Mouse (Mus musculus) megakaryocyte-erythroid progenitor cell, adult 5-6 weeks (primary cell): Measurements from ENCODE around the gene L1cam. TPM values are rescaled to one million over a fixed set of nuclear protein-coding genes. Genes with fewer than 3 reads are reported as not detected.

Experiments used
- total RNA-seq, 2 experiments: library from RNA; stranded (forward) in 1 of 2; stranded (reverse) in 1 of 2; fragments of 200-1000, 215-1000 nt in 1 of 2; fragments of >200 nt in 1 of 2; fragmentation: Nextera tagmentation in 1 of 2; gene quantifications; 2 replicates each; pipeline ENCODE4 v1.2.3; 2014 to 2017

The L1cam gene
- total RNA-seq, 2 experiments from 2014 or later = 2.0 TPM; not detected in 1

Other genes starting within 250 kb of the L1cam start
- 2.7 TPM in 1 of 2 replicates, not detected in the other for gene Pnck, start 236.0 kb downstream of the L1cam start, total RNA-seq (2014; fragmentation: Nextera tagmentation)
- not detected in 2 replicates for gene Pnck, start 236.0 kb downstream of the L1cam start, total RNA-seq (2017)
- 2.0 TPM in 1 of 2 replicates, not detected in the other for gene Slc6a8, start 223.0 kb downstream of the L1cam start, total RNA-seq (2014; fragmentation: Nextera tagmentation)
- gene Slc6a8, start 223.0 kb downstream of the L1cam start, total RNA-seq (2017) = 0.34 TPM in 1 of 2 replicates, not detected in the other
- gene Bcap31, start 179.9 kb downstream of the L1cam start, total RNA-seq (2014; fragmentation: Nextera tagmentation) = 117 and 129 TPM in 2 replicates
- gene Bcap31, start 179.9 kb downstream of the L1cam start, total RNA-seq (2017) = 177 and 215 TPM in 2 replicates
- 8.9 and 12.1 TPM in 2 replicates for gene Abcd1, start 179.5 kb downstream of the L1cam start, total RNA-seq (2014; fragmentation: Nextera tagmentation)
- 3.5 and 6.4 TPM in 2 replicates for gene Abcd1, start 179.5 kb downstream of the L1cam start, total RNA-seq (2017)
- not detected in 2 replicates for gene Plxnb3, start 139.0 kb downstream of the L1cam start, total RNA-seq (2014; fragmentation: Nextera tagmentation)
- gene Plxnb3, start 139.0 kb downstream of the L1cam start, total RNA-seq (2017) = 0.19 TPM in 1 of 2 replicates, not detected in the other
- gene Srpk3, start 121.7 kb downstream of the L1cam start, total RNA-seq (2014; fragmentation: Nextera tagmentation) = not detected in 2 replicates
- not detected in 2 replicates for gene Srpk3, start 121.7 kb downstream of the L1cam start, total RNA-seq (2017)
- gene Idh3g, start 109.2 kb downstream of the L1cam start, total RNA-seq (2014; fragmentation: Nextera tagmentation) = 216 and 277 TPM in 2 replicates
- gene Idh3g, start 109.2 kb downstream of the L1cam start, total RNA-seq (2017) = 239 and 271 TPM in 2 replicates
- 246 and 263 TPM in 2 replicates for gene Ssr4, start 109.1 kb downstream of the L1cam start, total RNA-seq (2014; fragmentation: Nextera tagmentation)
- gene Ssr4, start 109.1 kb downstream of the L1cam start, total RNA-seq (2017) = 136 and 138 TPM in 2 replicates
- 0.31 TPM in 1 of 2 replicates, not detected in the other for gene Pdzd4, start 71.1 kb downstream of the L1cam start, total RNA-seq (2014; fragmentation: Nextera tagmentation)
- 0.30 TPM in 1 of 2 replicates, not detected in the other for gene Pdzd4, start 71.1 kb downstream of the L1cam start, total RNA-seq (2017)
- not detected in 2 replicates for gene Avpr2, start 4.0 kb downstream of the L1cam start, total RNA-seq (2014; fragmentation: Nextera tagmentation)
- not detected in 2 replicates for gene Avpr2, start 4.0 kb downstream of the L1cam start, total RNA-seq (2017)
- gene Arhgap4, start 25.8 kb upstream of the L1cam start, total RNA-seq (2014; fragmentation: Nextera tagmentation) = 27.6 and 32.5 TPM in 2 replicates
- 13.7 and 20.1 TPM in 2 replicates for gene Arhgap4, start 25.8 kb upstream of the L1cam start, total RNA-seq (2017)
- gene Naa10, start 25.8 kb upstream of the L1cam start, total RNA-seq (2014; fragmentation: Nextera tagmentation) = 224 and 245 TPM in 2 replicates
- 150 TPM in 2 replicates for gene Naa10, start 25.8 kb upstream of the L1cam start, total RNA-seq (2017)
- 3.3 and 7.6 TPM in 2 replicates for gene Renbp, start 34.7 kb upstream of the L1cam start, total RNA-seq (2014; fragmentation: Nextera tagmentation)
- 6.9 and 11.0 TPM in 2 replicates for gene Renbp, start 34.7 kb upstream of the L1cam start, total RNA-seq (2017)
- gene Hcfc1, start 70.3 kb upstream of the L1cam start, total RNA-seq (2014; fragmentation: Nextera tagmentation) = 159 and 169 TPM in 2 replicates
- 56.1 and 78.7 TPM in 2 replicates for gene Hcfc1, start 70.3 kb upstream of the L1cam start, total RNA-seq (2017)
- 74.9 and 81.2 TPM in 2 replicates for gene Irak1, start 127.8 kb upstream of the L1cam start, total RNA-seq (2014; fragmentation: Nextera tagmentation)
- gene Irak1, start 127.8 kb upstream of the L1cam start, total RNA-seq (2017) = 43.2 and 48.7 TPM in 2 replicates
- gene Opn1mw, start 231.4 kb upstream of the L1cam start, total RNA-seq (2014; fragmentation: Nextera tagmentation) = not detected in 2 replicates
- not detected in 2 replicates for gene Opn1mw, start 231.4 kb upstream of the L1cam start, total RNA-seq (2017)
- gene Mecp2, start 239.3 kb upstream of the L1cam start, total RNA-seq (2014; fragmentation: Nextera tagmentation) = 21.8 and 22.9 TPM in 2 replicates
- gene Mecp2, start 239.3 kb upstream of the L1cam start, total RNA-seq (2017) = 12.9 and 17.9 TPM in 2 replicates